Mouse (Mus musculus) C2C12 (cell line): ENCODE measurements at regions not wholly inside any gene's neighbourhood (a gene's known extent, or its start where the extent isn't known, plus 50 kb on each side); places are given as distances from the start of the nearest gene placed in this dataset.
"Not testable (repeated sequence)": the region's sequence is repeated elsewhere in the genome, so short reads cannot be mapped to it uniquely, and the experiment has no call there.

Experiments used
- CTCF ChIP-seq: IDR thresholded peaks from one replicate; pipeline ENCODE4 v1.5.1; 2011; ENCODE audit not compliant: control insufficient read depth, insufficient read depth, insufficient read length
- FOSL1 ChIP-seq: IDR thresholded peaks from one replicate; pipeline ENCODE4 v1.8.0; 2011; ENCODE audit warnings: mild to moderate bottlenecking, low read length; ENCODE audit not compliant: poor library complexity, insufficient read depth, severe bottlenecking
- MYOG ChIP-seq: IDR thresholded peaks from one replicate; pipeline ENCODE4 v1.6.1; 2011; ENCODE audit not compliant: control insufficient read depth, insufficient read length; ENCODE audit errors: extremely low read depth
- USF1 ChIP-seq: IDR thresholded peaks from one replicate; pipeline ENCODE4 v1.6.1; 2011; ENCODE audit warnings: low read depth, mild to moderate bottlenecking, control low read depth, moderate library complexity

DNA sequence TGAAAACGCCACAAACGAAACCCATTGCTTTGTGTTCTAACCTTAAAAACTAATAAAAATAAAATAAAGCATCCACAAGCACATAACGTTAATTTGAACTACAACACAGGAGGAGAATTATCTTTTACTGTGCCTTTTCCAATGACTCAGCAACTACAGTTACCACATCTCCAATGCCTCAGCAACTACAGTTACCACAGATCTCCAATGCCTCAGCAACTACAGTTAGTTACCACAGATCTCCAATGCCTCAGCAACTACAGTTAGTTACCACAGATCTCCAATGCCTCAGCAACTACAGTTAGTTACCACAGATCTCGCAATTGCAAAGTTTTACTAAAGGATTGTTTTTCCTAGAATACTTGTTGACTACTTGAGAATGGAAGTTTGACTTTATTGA, 248.7 kb downstream of the Kctd12 start:
- TF ChIP-seq CTCF, USF1, MYOG, FOSL1: not testable (repeated sequence)
